Mouse (Mus musculus) retina, postnatal 1 day (tissue): ENCODE measurements around the gene Cox6b2.
A peak's percentile ranks its signal among the peaks of the same experiment; 100 is the strongest.

Experiments
- DNase-seq: peaks from one replicate; pipeline ENCODE4 v3.0.0-alpha.2; 2012

The Cox6b2 gene

GRCm38 (mm10) chr7:4759670-4760069 lies 6.8 kb upstream of the Cox6b2 start:
- DNase-seq = no peak

GRCm38 (mm10) chr7:4751971-4752820 lies 698 bp downstream of the Cox6b2 start:
- DNase-seq = peak; percentile 82

GRCm38 (mm10) chr7:4749169-4749568 lies 3.7 kb downstream of the Cox6b2 start:
- DNase-seq = no peak

GRCm38 (mm10) chr7:4748321-4748720 lies 4.6 kb downstream of the Cox6b2 start:
- no peak for DNase-seq

GRCm38 (mm10) chr7:4747156-4747899 lies 5.6 kb downstream of the Cox6b2 start:
- no peak for DNase-seq

- DNase-seq = no peak
These were observed 6.4 kb downstream of the Cox6b2 start for GRCm38 (mm10) chr7:4746326-4746980.

- DNase-seq = no peak
These were observed 8.0 kb downstream of the Cox6b2 start for GRCm38 (mm10) chr7:4744886-4745285.

- DNase-seq = no peak
These were observed 9.5 kb downstream of the Cox6b2 start for GRCm38 (mm10) chr7:4743354-4743753.

- no peak for DNase-seq
These were observed 10.4 kb downstream of the Cox6b2 start for GRCm38 (mm10) chr7:4742482-4742819.

- DNase-seq = no peak
These were observed 11.0 kb downstream of the Cox6b2 start for GRCm38 (mm10) chr7:4741672-4742481.

- DNase-seq = peak; percentile 75
These were observed 11.7 kb downstream of the Cox6b2 start for GRCm38 (mm10) chr7:4741151-4741550.

- DNase-seq = no peak
These were observed 12.6 kb downstream of the Cox6b2 start for GRCm38 (mm10) chr7:4740309-4740727.

- peak; percentile 100 for DNase-seq
These were observed 13.2 kb downstream of the Cox6b2 start, which contains the start of gene Kmt5c for GRCm38 (mm10) chr7:4739544-4740275. TSS of gene Kmt5c (plus strand) at chr7:4740115.

GRCm38 (mm10) chr7:4739041-4739543 lies 13.8 kb downstream of the Cox6b2 start:
- DNase-seq = no peak

GRCm38 (mm10) chr7:4732968-4733392 lies 19.9 kb downstream of the Cox6b2 start:
- DNase-seq = no peak

- DNase-seq = no peak
These were observed 21.8 kb downstream of the Cox6b2 start for GRCm38 (mm10) chr7:4731090-4731489.

- DNase-seq = no peak
These were observed 27.7 kb downstream of the Cox6b2 start, which contains the start of gene Tmem150b for GRCm38 (mm10) chr7:4725169-4725568. TSS of gene Tmem150b (minus strand) at chr7:4725249.

- DNase-seq = no peak
These were observed 28.5 kb downstream of the Cox6b2 start for GRCm38 (mm10) chr7:4724359-4724758.

GRCm38 (mm10) chr7:4723508-4723907 lies 29.4 kb downstream of the Cox6b2 start:
- DNase-seq = peak; percentile 35

- DNase-seq = no peak
These were observed 33.6 kb downstream of the Cox6b2 start for GRCm38 (mm10) chr7:4719276-4719675.

GRCm38 (mm10) chr7:4716955-4717354 lies 35.9 kb downstream of the Cox6b2 start:
- no peak for DNase-seq

- no peak for DNase-seq
These were observed 40.3 kb downstream of the Cox6b2 start for GRCm38 (mm10) chr7:4712594-4712993.
